Mouse (Mus musculus) lung, adult 2 months (tissue): ENCODE data around the gene Klhdc8a.

Source experiments
- CTCF ChIP-seq: fragments of 200-500 bp; IDR thresholded peaks from 2 replicates; pipeline ENCODE4 v1.5.1; 2011; ENCODE audit warnings: mild to moderate bottlenecking, low read length, control low read depth; ENCODE audit not compliant: insufficient read depth
- POLR2A ChIP-seq: fragments of 200-500 bp; IDR thresholded peaks from 2 replicates; pipeline ENCODE4 v1.6.1; 2011; ENCODE audit warnings: low read depth, mild to moderate bottlenecking, control low read depth, low read length, borderline replicate concordance; ENCODE audit errors: extremely low read depth

DNA sequence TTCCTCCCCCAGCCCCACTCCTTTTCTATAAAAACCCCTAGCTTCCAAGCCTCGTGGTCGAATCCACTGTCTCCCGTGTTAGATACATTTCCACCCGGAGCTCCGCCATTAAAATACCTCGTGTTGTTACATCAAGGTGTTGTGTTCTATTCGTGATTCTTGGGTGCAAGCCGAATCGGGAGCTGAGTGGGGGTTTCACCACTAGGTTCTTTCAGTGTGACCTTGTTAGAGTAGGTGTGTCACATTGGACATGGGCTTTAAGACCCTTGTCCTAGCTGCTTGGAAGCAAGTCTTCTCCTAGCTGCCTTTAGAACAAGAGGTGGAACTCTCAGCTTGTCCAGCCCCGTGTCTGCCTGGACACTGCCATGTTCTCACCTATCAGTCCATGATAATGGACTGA, 32.5 kb upstream of the Klhdc8a start:
- TF ChIP-seq POLR2A (no peak), CTCF (no peak)
